Mouse (Mus musculus): ENCODE data around the gene Fam166a. TPM values are rescaled to one million over a fixed set of nuclear protein-coding genes. Genes with fewer than 3 reads are reported as not detected.

The Fam166a gene
- polyA plus RNA-seq, 1 experiment = 0.14 TPM

DNA sequence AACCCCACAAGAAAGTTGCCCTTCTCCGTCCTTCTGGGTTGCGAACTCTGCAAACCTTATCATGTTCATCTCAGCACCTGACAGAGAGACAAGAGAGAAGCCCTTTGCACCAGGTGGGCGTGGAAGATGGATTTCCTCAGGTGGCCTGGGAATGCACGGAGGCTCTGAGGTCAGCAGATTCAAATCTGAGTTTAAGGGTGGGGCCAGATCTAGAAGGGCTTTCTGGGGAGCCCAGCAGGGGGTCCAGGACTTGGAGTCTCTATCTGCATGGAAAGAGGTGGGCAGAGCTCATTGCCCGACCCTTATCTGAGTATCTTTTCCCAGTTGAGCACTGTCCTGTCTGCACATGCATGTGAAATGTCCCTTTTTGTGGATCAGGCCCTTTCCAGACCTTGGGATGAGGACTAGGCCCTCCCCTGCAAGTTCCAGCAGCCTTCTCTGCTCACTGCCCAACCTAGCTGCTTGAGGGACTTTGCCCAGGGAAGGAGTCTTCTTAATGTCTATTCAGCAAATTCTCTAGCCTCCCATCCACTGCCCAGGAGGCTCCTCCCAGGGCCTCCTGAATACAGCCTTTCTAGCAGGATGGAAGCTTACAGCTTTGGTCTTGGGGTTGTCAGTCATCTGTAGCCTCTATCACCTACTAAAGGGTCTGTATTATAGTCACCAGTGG, 16.1 kb downstream of the Fam166a start:
- TF ChIP-seq CTCF (IDR thresholded peaks at IDR 0.05; ENCODE audit: borderline replicate concordance, extremely low read depth, insufficient read depth, insufficient read length) = no peak
- TF ChIP-seq POLR2A (IDR thresholded peaks at IDR 0.05; ENCODE audit: borderline replicate concordance, extremely low read depth, insufficient read depth, insufficient read length, poor library complexity, severe bottlenecking) = no peak
- no peak for DNase-seq (ENCODE audit: low read depth)

DNA sequence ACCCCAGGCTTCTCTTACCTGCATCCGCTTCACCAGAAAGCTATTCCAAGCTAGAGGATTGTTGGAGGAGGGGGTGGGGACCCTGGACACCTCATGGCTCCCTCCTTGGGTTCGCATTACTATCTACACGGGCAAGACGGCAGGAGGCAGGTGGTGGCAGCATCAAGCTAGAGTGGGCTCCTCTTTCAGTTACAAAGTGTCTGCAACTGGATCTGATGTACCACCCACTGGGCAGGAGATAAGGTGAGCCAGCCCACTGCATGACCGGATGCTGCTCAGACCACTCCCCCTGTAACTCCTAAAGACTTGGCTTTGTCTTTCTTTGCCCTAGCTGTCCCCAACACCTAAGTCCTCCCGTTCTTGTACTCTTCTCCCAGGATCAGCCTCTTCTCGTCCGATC, 18.1 kb downstream of the Fam166a start, which contains the start of gene Rnf224:
Gene Rnf224, minus strand, starts transcription at position 174 of the 400 bp plus-strand sequence.
- DNase-seq (ENCODE audit: low read depth) = no peak
- TF ChIP-seq CTCF (IDR thresholded peaks at IDR 0.05; ENCODE audit: borderline replicate concordance, extremely low read depth, insufficient read depth, insufficient read length) (no peak), POLR2A (IDR thresholded peaks at IDR 0.05; ENCODE audit: borderline replicate concordance, extremely low read depth, insufficient read depth, insufficient read length, poor library complexity, severe bottlenecking) (no peak)

- DNase-seq (ENCODE audit: low read depth) = no peak
- no peak for TF ChIP-seq CTCF (IDR thresholded peaks at IDR 0.05; ENCODE audit: borderline replicate concordance, extremely low read depth, insufficient read depth, insufficient read length)
- TF ChIP-seq POLR2A (IDR thresholded peaks at IDR 0.05; ENCODE audit: borderline replicate concordance, extremely low read depth, insufficient read depth, insufficient read length, poor library complexity, severe bottlenecking) = no peak
Observed at GRCm38 (mm10) chr2:25237522-25237921, 19.0 kb downstream of the Fam166a start.

DNA sequence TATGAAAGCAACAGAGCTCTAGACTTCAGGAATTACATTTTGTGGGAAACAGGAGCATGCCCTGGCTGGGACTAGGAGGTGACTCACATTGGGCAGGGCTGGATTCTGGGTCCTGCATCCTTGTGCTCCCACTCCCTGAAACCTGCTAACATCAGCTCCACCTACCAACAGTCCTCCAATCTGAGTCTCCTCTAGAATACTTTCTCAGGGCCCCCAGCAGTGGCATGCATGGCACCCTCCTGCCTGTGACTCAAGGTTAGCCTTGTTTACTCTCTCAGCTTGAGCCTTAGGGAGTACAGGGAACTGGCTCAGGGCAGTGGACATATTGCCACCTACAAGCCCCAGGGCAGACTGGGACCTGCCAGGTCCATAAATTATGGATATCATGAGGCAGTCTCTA, 19.6 kb downstream of the Fam166a start:
- TF ChIP-seq POLR2A (IDR thresholded peaks at IDR 0.05; ENCODE audit: borderline replicate concordance, extremely low read depth, insufficient read depth, insufficient read length, poor library complexity, severe bottlenecking) = no peak
- no peak for TF ChIP-seq CTCF (IDR thresholded peaks at IDR 0.05; ENCODE audit: borderline replicate concordance, extremely low read depth, insufficient read depth, insufficient read length)
- DNase-seq (ENCODE audit: low read depth) = no peak

DNA sequence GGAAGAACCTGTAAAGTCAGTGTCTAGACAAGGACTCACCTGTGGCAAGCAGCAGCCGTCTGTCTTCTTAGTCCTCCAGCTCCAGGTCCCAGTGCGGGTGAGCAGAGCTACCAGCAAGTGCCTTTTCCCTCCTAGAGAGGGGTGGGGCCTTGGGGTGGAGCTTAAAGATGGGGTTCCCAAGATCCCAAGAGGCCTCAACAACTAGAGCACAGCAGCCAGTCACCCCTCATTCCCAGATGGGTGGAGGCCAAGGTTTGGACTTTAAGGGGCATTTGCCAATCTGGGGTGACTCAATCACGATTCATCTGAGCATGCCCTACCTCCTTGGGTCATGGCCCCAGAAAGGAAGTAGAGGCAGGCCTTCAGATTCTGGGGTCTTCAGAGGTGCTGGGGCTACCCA, 21.2 kb downstream of the Fam166a start:
- DNase-seq (ENCODE audit: low read depth) = no peak
- no peak for TF ChIP-seq CTCF (IDR thresholded peaks at IDR 0.05; ENCODE audit: borderline replicate concordance, extremely low read depth, insufficient read depth, insufficient read length)
- TF ChIP-seq POLR2A (IDR thresholded peaks at IDR 0.05; ENCODE audit: borderline replicate concordance, extremely low read depth, insufficient read depth, insufficient read length, poor library complexity, severe bottlenecking) = no peak

GRCm38 (mm10) chr2:25240310-25240709, 21.8 kb downstream of the Fam166a start:
- TF ChIP-seq POLR2A (IDR thresholded peaks at IDR 0.05; ENCODE audit: borderline replicate concordance, extremely low read depth, insufficient read depth, insufficient read length, poor library complexity, severe bottlenecking) (no peak), CTCF (IDR thresholded peaks at IDR 0.05; ENCODE audit: borderline replicate concordance, extremely low read depth, insufficient read depth, insufficient read length) (no peak)
- no peak for DNase-seq (ENCODE audit: low read depth)

GRCm38 (mm10) chr2:25240723-25241437, 22.3 kb downstream of the Fam166a start:
- TF ChIP-seq POLR2A (IDR thresholded peaks at IDR 0.05; ENCODE audit: borderline replicate concordance, extremely low read depth, insufficient read depth, insufficient read length, poor library complexity, severe bottlenecking) (0 out of 2 replicates have a peak, but pooled peaks have one; percentile 8), CTCF (IDR thresholded peaks at IDR 0.05; ENCODE audit: borderline replicate concordance, extremely low read depth, insufficient read depth, insufficient read length) (no peak)
- DNase-seq (ENCODE audit: low read depth) = peak; percentile 94

- no peak for DNase-seq (ENCODE audit: low read depth)
- TF ChIP-seq POLR2A (IDR thresholded peaks at IDR 0.05; ENCODE audit: borderline replicate concordance, extremely low read depth, insufficient read depth, insufficient read length, poor library complexity, severe bottlenecking) (no peak), CTCF (IDR thresholded peaks at IDR 0.05; ENCODE audit: borderline replicate concordance, extremely low read depth, insufficient read depth, insufficient read length) (no peak)
Observed at GRCm38 (mm10) chr2:25241438-25241775, 22.9 kb downstream of the Fam166a start.

GRCm38 (mm10) chr2:25242101-25242506, 23.6 kb downstream of the Fam166a start, which contains the start of the genes Rnf208 and Cysrt1:
Gene Rnf208, plus strand, starts transcription at chr2:25242255.
Gene Cysrt1, minus strand, starts transcription at chr2:25242452.
- TF ChIP-seq POLR2A (IDR thresholded peaks at IDR 0.05; ENCODE audit: borderline replicate concordance, extremely low read depth, insufficient read depth, insufficient read length, poor library complexity, severe bottlenecking) (peak; percentile 63), CTCF (IDR thresholded peaks at IDR 0.05; ENCODE audit: borderline replicate concordance, extremely low read depth, insufficient read depth, insufficient read length) (no peak)
- DNase-seq (ENCODE audit: low read depth) = peak; percentile 56

DNA sequence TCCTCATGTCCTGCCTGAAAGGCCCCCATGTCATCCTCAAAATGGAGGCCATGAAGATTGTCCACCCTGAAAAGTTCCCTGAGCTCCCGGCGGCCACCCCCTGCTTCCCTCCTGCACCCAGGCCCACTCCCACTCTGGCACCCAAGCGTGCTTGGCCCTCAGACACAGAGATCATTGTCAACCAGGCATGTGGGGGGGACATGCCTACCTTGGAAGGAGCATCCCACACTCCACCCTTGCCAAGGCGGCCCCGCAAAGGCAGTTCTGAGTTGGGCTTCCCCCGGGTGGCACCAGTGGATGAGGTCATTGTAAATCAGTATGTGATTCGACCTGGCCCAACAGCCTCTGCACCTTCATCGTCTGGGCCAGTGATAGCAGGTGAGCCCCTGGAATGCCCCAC, 24.8 kb downstream of the Fam166a start:
- no peak for TF ChIP-seq CTCF (IDR thresholded peaks at IDR 0.05; ENCODE audit: borderline replicate concordance, extremely low read depth, insufficient read depth, insufficient read length)
- TF ChIP-seq POLR2A (IDR thresholded peaks at IDR 0.05; ENCODE audit: borderline replicate concordance, extremely low read depth, insufficient read depth, insufficient read length, poor library complexity, severe bottlenecking) = no peak
- DNase-seq (ENCODE audit: low read depth) = no peak

GRCm38 (mm10) chr2:25244144-25244543, 25.6 kb downstream of the Fam166a start:
- TF ChIP-seq CTCF (IDR thresholded peaks at IDR 0.05; ENCODE audit: borderline replicate concordance, extremely low read depth, insufficient read depth, insufficient read length) (no peak), POLR2A (IDR thresholded peaks at IDR 0.05; ENCODE audit: borderline replicate concordance, extremely low read depth, insufficient read depth, insufficient read length, poor library complexity, severe bottlenecking) (no peak)
- DNase-seq (ENCODE audit: low read depth) = no peak

Data from brain, embryonic 14.5 days (tissue).